Mouse (Mus musculus): ENCODE results near the gene Hoxa3. TPM values are rescaled to one million over a fixed set of nuclear protein-coding genes. Genes with fewer than 3 reads are reported as not detected.

The Hoxa3 gene
- polyA plus RNA-seq, 1 experiment from 2014 or later = 1.2 TPM

DNA sequence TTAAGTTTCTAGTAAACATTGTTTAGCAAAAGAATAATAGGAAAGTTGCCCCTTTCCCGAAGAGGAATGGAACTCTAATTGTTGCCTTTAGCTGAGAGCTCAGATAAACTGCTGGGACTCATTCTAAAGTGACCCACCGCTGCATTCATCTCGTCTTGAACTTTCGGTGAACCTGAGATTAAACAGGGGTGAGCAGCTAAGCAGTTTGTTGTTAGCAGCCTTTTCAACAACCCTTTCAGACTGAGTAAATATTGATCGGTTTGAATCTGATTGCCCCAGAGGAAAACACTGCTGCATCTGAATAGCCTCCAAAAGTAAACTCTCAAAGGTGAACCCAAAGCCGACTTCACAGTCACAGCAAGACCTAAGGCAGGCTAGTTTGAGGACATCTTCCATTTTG lies 59.9 kb downstream of the Hoxa3 start:
- no peak for ATAC-seq (ENCODE audit: extremely low read depth, insufficient number of reproducible peaks, low FRiP score, low TSS enrichment)
- Histone ChIP-seq H3K9me3 (no peaks in the 10 kb centered on the region), H3K4me3 (no peak overlapping the region), H3K4me2 (no peak overlapping the region), H3K27ac (replicated peaks) (no peak overlapping the region), H3K9ac (no peak overlapping the region), H3K27me3 (replicated peaks) (peaks cover 99% of the 10 kb centered on the region), H3K4me1 (peaks cover 14% of the 10 kb centered on the region), H3K36me3 (no peaks in the 10 kb centered on the region)
- 7% methylated on average over 6 of the region's 6 CpGs for WGBS

DNA sequence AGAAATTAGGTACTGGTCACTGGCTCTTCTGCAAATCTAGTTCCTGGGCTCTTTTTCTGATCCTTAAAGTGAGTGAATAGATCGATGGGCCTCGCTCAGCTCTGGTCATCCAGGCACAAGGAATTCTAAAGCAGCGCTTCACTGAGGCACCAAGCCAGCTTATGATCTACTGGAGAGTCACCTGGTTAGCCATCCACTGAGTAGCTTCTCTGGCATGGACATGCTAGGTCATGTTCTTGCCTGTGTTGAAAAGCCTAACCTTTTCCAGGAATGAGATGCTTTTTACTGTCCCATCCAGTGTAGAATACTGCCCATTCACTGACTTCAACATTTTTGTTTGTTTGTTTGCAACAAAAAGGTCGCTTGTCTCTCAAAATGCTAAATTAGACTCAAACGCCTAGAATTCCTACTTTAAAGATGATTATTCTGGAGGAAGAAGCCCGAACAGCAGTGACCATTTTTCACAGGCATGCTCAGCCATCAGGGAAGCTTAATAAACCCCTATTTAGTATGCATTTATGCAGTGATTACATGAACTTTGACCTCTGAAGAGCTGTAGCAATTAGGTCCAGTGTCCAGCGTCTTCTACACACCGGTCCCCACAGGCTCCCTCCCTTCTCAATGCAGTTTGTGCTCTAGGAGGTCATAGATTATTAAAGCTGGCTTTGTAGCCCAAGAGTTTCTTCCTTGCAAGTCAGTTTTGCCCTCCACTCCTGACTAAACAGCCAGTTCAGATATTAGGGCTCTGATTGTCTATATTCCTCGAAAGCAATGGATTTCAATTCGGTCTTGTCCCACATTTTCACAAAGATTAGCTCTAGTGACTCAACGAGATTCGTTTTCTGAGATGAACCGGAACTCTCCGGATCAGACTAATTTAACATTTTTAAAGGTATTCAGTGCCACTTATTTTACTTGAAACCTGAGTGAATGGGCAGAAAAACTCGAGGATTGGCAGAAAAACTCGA lies 60.6 kb downstream of the Hoxa3 start:
- Histone ChIP-seq H3K9me3 (no peaks in the 10 kb centered on the region), H3K36me3 (no peaks in the 10 kb centered on the region), H3K4me2 (no peak overlapping the region), H3K4me3 (no peak overlapping the region), H3K9ac (no peak overlapping the region), H3K27ac (replicated peaks) (no peak overlapping the region), H3K4me1 (peaks cover 8% of the 10 kb centered on the region; the same call in 1 of the 2 replicates), H3K27me3 (replicated peaks) (peaks cover 99% of the 10 kb centered on the region)
- WGBS = 16% methylated on average over 16 of the region's 16 CpGs
- ATAC-seq (ENCODE audit: extremely low read depth, insufficient number of reproducible peaks, low FRiP score, low TSS enrichment) = no peak

DNA sequence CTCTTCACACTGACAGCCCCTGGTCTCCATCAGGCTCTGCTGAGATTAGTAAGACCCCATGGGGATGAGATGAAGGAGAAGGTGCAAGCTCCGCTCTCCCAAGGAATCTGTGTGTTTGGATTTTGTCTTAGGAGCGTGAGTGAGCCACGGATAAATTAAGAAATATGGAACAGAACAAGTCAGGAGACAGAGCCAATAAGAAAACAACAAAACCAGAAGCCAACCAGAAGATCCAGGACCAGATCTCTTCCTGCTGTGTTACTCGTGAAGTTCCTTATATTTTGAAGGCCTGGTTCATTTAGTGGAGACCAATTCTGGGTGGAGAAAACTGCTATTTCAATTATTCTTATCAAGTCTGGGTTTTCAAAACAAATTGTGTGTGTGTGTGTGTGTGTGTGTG lies 61.6 kb downstream of the Hoxa3 start:
- H3K4me3 ChIP-seq = no peak overlapping the region
- H3K27me3 ChIP-seq (replicated peaks) = peaks cover 99% of the 10 kb centered on the region
- WGBS = 29% methylated on average over 4 of the region's 4 CpGs
- no peak overlapping the region for H3K9ac ChIP-seq
- H3K36me3 ChIP-seq = no peaks in the 10 kb centered on the region
- H3K27ac ChIP-seq (replicated peaks) = no peak overlapping the region
- ATAC-seq (ENCODE audit: extremely low read depth, insufficient number of reproducible peaks, low FRiP score, low TSS enrichment) = no peak
- no peak overlapping the region for H3K4me2 ChIP-seq
- H3K4me1 ChIP-seq = 0 out of 2 replicates have a peak, but pooled peaks cover 5% of the 10 kb centered on the region
- H3K9me3 ChIP-seq = no peaks in the 10 kb centered on the region

DNA sequence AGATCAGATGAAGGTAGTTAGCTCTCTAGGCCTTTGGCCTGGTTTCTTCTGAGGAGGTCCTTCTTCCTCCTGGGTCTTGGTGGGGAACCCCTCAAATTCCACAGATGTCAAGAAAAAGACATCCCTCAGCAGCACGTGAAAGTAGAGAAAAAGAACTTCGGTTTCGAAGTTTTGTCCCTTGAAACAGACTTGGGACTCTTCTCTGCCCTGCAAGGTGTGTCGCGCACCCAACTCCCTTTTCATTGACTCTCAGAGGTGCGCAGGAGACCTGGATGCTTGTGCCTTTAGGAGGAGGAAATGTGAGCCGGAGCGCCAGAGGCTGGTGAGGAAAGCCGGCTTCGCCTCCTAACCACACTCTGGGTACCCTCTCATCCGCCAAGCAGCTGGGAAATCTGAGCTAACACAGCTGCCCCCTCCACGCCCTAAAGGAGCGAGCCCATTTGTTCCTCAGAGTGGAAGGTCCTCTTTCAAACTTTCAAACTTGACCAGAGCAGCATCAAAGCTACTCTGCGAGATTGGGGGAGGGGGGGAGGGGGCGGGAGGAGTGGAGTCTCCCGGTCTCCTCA lies 62.7 kb downstream of the Hoxa3 start:
- Histone ChIP-seq H3K27ac (replicated peaks) (no peak overlapping the region), H3K36me3 (no peaks in the 10 kb centered on the region), H3K27me3 (replicated peaks) (peaks cover 94% of the 10 kb centered on the region), H3K4me2 (peak overlapping the region; percentile 36), H3K9ac (no peak overlapping the region), H3K9me3 (no peaks in the 10 kb centered on the region), H3K4me1 (0 out of 2 replicates have a peak, but pooled peaks cover 4% of the 10 kb centered on the region), H3K4me3 (no peak overlapping the region)
- WGBS = 7% methylated on average over 15 of the region's 16 CpGs
- ATAC-seq (ENCODE audit: extremely low read depth, insufficient number of reproducible peaks, low FRiP score, low TSS enrichment) = no peak

DNA sequence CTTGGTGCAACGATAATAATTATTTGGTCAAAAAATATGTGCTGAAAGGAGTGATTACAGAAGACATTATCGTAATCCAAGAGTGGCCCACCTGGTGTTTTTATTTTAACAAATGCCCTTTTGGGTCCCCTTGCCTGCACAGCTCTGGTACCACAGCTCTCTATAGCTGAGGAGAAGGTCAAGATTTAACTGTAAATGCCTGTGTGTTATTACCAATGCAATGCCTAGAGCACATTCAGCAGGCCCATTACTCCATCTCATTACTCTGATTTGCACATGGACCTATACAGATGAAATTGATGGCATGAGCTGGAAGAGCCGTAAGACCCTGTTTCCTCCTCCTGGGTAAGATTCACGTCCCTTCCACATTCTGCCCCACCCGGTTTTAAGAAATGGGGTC lies 74.0 kb downstream of the Hoxa3 start:
- Histone ChIP-seq H3K4me1 (no peaks in the 10 kb centered on the region), H3K36me3 (no peaks in the 10 kb centered on the region), H3K4me2 (no peak overlapping the region), H3K4me3 (no peak overlapping the region), H3K9me3 (no peaks in the 10 kb centered on the region), H3K27me3 (replicated peaks) (peaks cover 48% of the 10 kb centered on the region), H3K9ac (no peak overlapping the region), H3K27ac (replicated peaks) (no peak overlapping the region)
- ATAC-seq (ENCODE audit: extremely low read depth, insufficient number of reproducible peaks, low FRiP score, low TSS enrichment) = no peak
- WGBS = 79% methylated on average over 5 of the region's 5 CpGs

DNA sequence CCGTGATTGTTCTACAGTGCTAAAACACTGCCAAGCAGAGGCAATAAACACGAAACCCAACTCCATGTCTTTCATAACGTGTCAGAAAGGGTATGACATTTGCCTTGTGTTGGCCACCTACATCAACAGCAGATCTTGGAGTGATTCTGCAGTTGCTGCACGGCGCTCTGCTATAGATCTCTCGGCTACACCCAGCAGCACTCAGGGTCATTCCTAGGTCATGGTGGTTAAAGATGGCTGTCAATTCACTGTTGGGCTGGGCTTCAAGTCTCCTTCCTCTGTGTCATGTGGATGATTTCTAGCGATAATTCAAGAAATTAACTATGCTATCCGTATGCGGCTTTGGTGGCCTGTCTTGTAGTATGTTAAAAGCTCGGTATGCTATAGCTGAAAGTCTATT lies 74.6 kb downstream of the Hoxa3 start:
- Histone ChIP-seq H3K27me3 (replicated peaks) (peaks cover 52% of the 10 kb centered on the region), H3K36me3 (no peaks in the 10 kb centered on the region), H3K4me2 (no peak overlapping the region), H3K9me3 (no peaks in the 10 kb centered on the region), H3K4me3 (no peak overlapping the region), H3K9ac (no peak overlapping the region), H3K27ac (replicated peaks) (no peak overlapping the region), H3K4me1 (no peaks in the 10 kb centered on the region)
- WGBS = 67% methylated on average over 10 of the region's 10 CpGs
- no peak for ATAC-seq (ENCODE audit: extremely low read depth, insufficient number of reproducible peaks, low FRiP score, low TSS enrichment)

DNA sequence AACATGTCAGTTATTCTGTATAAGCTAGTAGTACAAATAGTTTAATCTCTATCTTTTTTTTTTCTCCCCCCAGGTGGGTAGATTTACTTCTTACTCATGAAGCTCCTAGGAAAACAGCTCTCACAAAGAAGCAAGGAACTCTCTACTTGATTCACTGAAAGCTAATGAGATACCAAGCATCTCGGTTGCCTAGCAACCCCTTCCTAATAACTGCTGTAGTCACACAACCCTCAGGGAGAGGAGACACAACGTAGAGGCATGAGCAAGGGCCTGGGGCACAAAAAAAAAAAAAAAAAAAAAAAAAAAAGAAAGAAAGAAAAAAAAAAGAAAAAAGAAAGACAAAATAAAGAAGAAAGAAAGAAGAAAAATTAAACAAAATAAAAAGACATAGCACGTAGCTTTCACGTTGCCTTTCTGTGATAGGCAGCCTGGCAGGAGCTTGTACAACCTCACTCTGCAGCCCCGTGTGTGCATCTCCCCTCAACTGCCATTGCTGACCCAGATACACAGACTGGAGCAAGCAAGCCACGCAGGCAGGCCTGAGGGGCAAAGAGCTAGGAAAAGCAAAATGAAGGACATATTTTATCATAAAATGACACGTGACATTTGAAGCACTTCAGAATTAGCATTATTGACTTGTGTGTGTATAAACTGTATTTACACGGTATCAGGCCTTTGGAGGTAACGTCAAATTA lies 75.1 kb downstream of the Hoxa3 start:
- H3K9me3 ChIP-seq = no peaks in the 10 kb centered on the region
- H3K27me3 ChIP-seq (replicated peaks) = peaks cover 51% of the 10 kb centered on the region
- H3K27ac ChIP-seq (replicated peaks) = no peak overlapping the region
- 73% methylated on average over 9 of the region's 9 CpGs for WGBS
- H3K9ac ChIP-seq = no peak overlapping the region
- no peaks in the 10 kb centered on the region for H3K36me3 ChIP-seq
- ATAC-seq (ENCODE audit: extremely low read depth, insufficient number of reproducible peaks, low FRiP score, low TSS enrichment) = no peak
- no peaks in the 10 kb centered on the region for H3K4me1 ChIP-seq
- H3K4me3 ChIP-seq = no peak overlapping the region
- no peak overlapping the region for H3K4me2 ChIP-seq

DNA sequence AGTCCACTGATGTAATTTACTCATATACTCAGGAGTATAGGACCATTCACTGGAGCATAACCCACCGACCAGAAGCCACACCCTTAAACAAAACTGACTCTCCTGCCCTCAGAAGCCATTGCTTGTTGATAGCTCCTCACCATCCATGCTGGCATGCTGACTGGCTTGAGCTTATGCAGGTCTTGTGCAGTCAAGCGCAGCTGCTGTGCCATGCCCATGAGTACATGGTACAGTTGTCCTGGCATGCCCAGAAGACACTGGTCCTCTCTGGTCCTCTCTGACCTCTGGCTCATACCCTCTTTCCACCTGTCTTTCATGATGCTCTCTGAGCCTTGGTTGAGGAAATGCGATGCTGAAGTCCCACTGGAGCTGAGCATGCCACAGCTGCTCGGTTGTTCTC lies 89.5 kb downstream of the Hoxa3 start:
- no peak for ATAC-seq (ENCODE audit: extremely low read depth, insufficient number of reproducible peaks, low FRiP score, low TSS enrichment)
- H3K27ac ChIP-seq (replicated peaks) = no peak overlapping the region
- peaks cover 11% of the 10 kb centered on the region for H3K9me3 ChIP-seq
- no peak overlapping the region for H3K9ac ChIP-seq
- no peak overlapping the region for H3K4me2 ChIP-seq
- no peaks in the 10 kb centered on the region for H3K4me1 ChIP-seq
- H3K27me3 ChIP-seq (replicated peaks) = peaks cover 66% of the 10 kb centered on the region
- H3K4me3 ChIP-seq = no peak overlapping the region
- 73% methylated on average over 4 of the region's 4 CpGs for WGBS
- no peaks in the 10 kb centered on the region for H3K36me3 ChIP-seq

DNA sequence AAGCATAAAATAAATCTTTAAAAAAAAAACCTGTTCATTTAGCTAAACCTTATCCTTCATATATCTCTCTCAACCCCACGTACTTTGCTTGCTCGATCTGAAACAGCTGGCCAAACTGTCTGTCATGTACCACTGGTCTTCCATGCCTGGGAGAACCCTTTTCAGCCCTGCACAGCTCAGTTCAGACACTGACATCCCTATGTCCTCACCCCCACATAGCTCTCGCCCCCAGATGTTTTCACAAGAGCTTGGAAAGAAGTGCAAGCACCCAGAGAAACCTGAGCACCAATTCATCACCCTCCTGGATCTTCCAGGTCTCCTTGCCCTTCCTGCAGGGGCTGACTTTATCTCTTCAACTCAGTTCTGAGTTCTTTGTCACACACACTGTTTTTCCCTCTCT lies 92.0 kb downstream of the Hoxa3 start:
- Histone ChIP-seq H3K4me3 (no peak overlapping the region), H3K9ac (no peak overlapping the region), H3K27me3 (replicated peaks) (peaks cover 75% of the 10 kb centered on the region), H3K4me1 (peaks cover 5% of the 10 kb centered on the region; the same call in 1 of the 2 replicates), H3K9me3 (no peaks in the 10 kb centered on the region), H3K36me3 (no peaks in the 10 kb centered on the region), H3K27ac (replicated peaks) (no peak overlapping the region), H3K4me2 (no peak overlapping the region)
- 54% methylated on average over 3 of the region's 3 CpGs for WGBS
- ATAC-seq (ENCODE audit: extremely low read depth, insufficient number of reproducible peaks, low FRiP score, low TSS enrichment) = no peak

Measured in heart, embryonic 13.5 days (tissue).